Mouse (Mus musculus): Measurements from ENCODE around the gene Auh. TPM values are rescaled to one million over a fixed set of nuclear protein-coding genes. Genes with fewer than 3 reads are reported as not detected.
A peak's percentile ranks its signal among the peaks of the same experiment; 100 is the strongest.

Auh gene
- polyA plus RNA-seq, 1 experiment from 2014 or later, result 45.0 TPM

GRCm38 (mm10) chr13:52800687-52801341 is 128.7 kb downstream of the Auh start:
- H3K4me3 ChIP-seq (ENCODE audit: low read depth, low read length), result no peak overlapping the region
- H3K9ac ChIP-seq (ENCODE audit: low read depth, low read length), result no peak overlapping the region
- WGBS, result 37% methylated on average over 4 of the region's 4 CpGs
- ATAC-seq, result peak; percentile 25; the same call in 1 of the 2 replicates
- H3K27me3 ChIP-seq (replicated peaks; ENCODE audit: control insufficient read depth, insufficient read depth, low read length), result no peaks in the 10 kb centered on the region
- TF ChIP-seq CTCF (IDR thresholded peaks at IDR 0.05; ENCODE audit: low read depth), result no peak
- no peak overlapping the region for H3K27ac ChIP-seq (ENCODE audit: low read depth, low read length)
- peaks cover 9% of the 10 kb centered on the region for H3K4me1 ChIP-seq (replicated peaks; ENCODE audit: control insufficient read depth, insufficient read depth, low read length)
- no peaks in the 10 kb centered on the region for H3K9me3 ChIP-seq (ENCODE audit: control insufficient read depth)
- no peak overlapping the region for H3K4me2 ChIP-seq (replicated peaks; ENCODE audit: low read depth)
- H3K36me3 ChIP-seq (ENCODE audit: control insufficient read depth, insufficient read depth), result no peaks in the 10 kb centered on the region

GRCm38 (mm10) chr13:52800091-52800490 is 129.4 kb downstream of the Auh start:
- Histone ChIP-seq H3K9ac (ENCODE audit: low read depth, low read length) (no peak overlapping the region), H3K4me2 (replicated peaks; ENCODE audit: low read depth) (no peak overlapping the region), H3K27ac (ENCODE audit: low read depth, low read length) (no peak overlapping the region), H3K4me1 (replicated peaks; ENCODE audit: control insufficient read depth, insufficient read depth, low read length) (peaks cover 9% of the 10 kb centered on the region), H3K9me3 (ENCODE audit: control insufficient read depth) (no peaks in the 10 kb centered on the region), H3K4me3 (ENCODE audit: low read depth, low read length) (no peak overlapping the region), H3K27me3 (replicated peaks; ENCODE audit: control insufficient read depth, insufficient read depth, low read length) (no peaks in the 10 kb centered on the region), H3K36me3 (ENCODE audit: control insufficient read depth, insufficient read depth) (no peaks in the 10 kb centered on the region)
- WGBS, result 26% methylated on average over 2 of the region's 2 CpGs
- TF ChIP-seq CTCF (IDR thresholded peaks at IDR 0.05; ENCODE audit: low read depth), result no peak
- peak; percentile 67 for ATAC-seq

- TF ChIP-seq CTCF (IDR thresholded peaks at IDR 0.05; ENCODE audit: low read depth), result no peak
- no peaks in the 10 kb centered on the region for H3K4me1 ChIP-seq (replicated peaks; ENCODE audit: control insufficient read depth, insufficient read depth, low read length)
- no peak overlapping the region for H3K4me2 ChIP-seq (replicated peaks; ENCODE audit: low read depth)
- ATAC-seq, result no peak
- H3K9me3 ChIP-seq (ENCODE audit: control insufficient read depth), result no peaks in the 10 kb centered on the region
- 94% methylated on average over 4 of the region's 4 CpGs for WGBS
- H3K4me3 ChIP-seq (ENCODE audit: low read depth, low read length), result no peak overlapping the region
- no peak overlapping the region for H3K27ac ChIP-seq (ENCODE audit: low read depth, low read length)
- H3K36me3 ChIP-seq (ENCODE audit: control insufficient read depth, insufficient read depth), result no peaks in the 10 kb centered on the region
- no peak overlapping the region for H3K9ac ChIP-seq (ENCODE audit: low read depth, low read length)
- H3K27me3 ChIP-seq (replicated peaks; ENCODE audit: control insufficient read depth, insufficient read depth, low read length), result no peaks in the 10 kb centered on the region
These were observed 135.2 kb downstream of the Auh start for GRCm38 (mm10) chr13:52794232-52794631.

GRCm38 (mm10) chr13:52793434-52793989 is 136.0 kb downstream of the Auh start:
- Histone ChIP-seq H3K4me1 (replicated peaks; ENCODE audit: control insufficient read depth, insufficient read depth, low read length) (no peaks in the 10 kb centered on the region), H3K9me3 (ENCODE audit: control insufficient read depth) (no peaks in the 10 kb centered on the region), H3K27ac (ENCODE audit: low read depth, low read length) (no peak overlapping the region), H3K4me2 (replicated peaks; ENCODE audit: low read depth) (no peak overlapping the region), H3K27me3 (replicated peaks; ENCODE audit: control insufficient read depth, insufficient read depth, low read length) (no peaks in the 10 kb centered on the region), H3K4me3 (ENCODE audit: low read depth, low read length) (no peak overlapping the region), H3K9ac (ENCODE audit: low read depth, low read length) (no peak overlapping the region), H3K36me3 (ENCODE audit: control insufficient read depth, insufficient read depth) (no peaks in the 10 kb centered on the region)
- TF ChIP-seq CTCF (IDR thresholded peaks at IDR 0.05; ENCODE audit: low read depth), result no peak
- no peak for ATAC-seq
- 93% methylated on average over 13 of the region's 13 CpGs for WGBS

GRCm38 (mm10) chr13:52792242-52792844 is 137.1 kb downstream of the Auh start:
- 91% methylated on average over 9 of the region's 9 CpGs for WGBS
- Histone ChIP-seq H3K4me3 (ENCODE audit: low read depth, low read length) (no peak overlapping the region), H3K4me1 (replicated peaks; ENCODE audit: control insufficient read depth, insufficient read depth, low read length) (no peaks in the 10 kb centered on the region), H3K9me3 (ENCODE audit: control insufficient read depth) (no peaks in the 10 kb centered on the region), H3K4me2 (replicated peaks; ENCODE audit: low read depth) (no peak overlapping the region), H3K36me3 (ENCODE audit: control insufficient read depth, insufficient read depth) (no peaks in the 10 kb centered on the region), H3K27me3 (replicated peaks; ENCODE audit: control insufficient read depth, insufficient read depth, low read length) (no peaks in the 10 kb centered on the region), H3K27ac (ENCODE audit: low read depth, low read length) (no peak overlapping the region), H3K9ac (ENCODE audit: low read depth, low read length) (no peak overlapping the region)
- no peak for ATAC-seq
- no peak for TF ChIP-seq CTCF (IDR thresholded peaks at IDR 0.05; ENCODE audit: low read depth)

GRCm38 (mm10) chr13:52790894-52791293 is 138.6 kb downstream of the Auh start:
- Histone ChIP-seq H3K4me3 (ENCODE audit: low read depth, low read length) (no peak overlapping the region), H3K27ac (ENCODE audit: low read depth, low read length) (no peak overlapping the region), H3K9me3 (ENCODE audit: control insufficient read depth) (no peaks in the 10 kb centered on the region), H3K9ac (ENCODE audit: low read depth, low read length) (no peak overlapping the region), H3K36me3 (ENCODE audit: control insufficient read depth, insufficient read depth) (no peaks in the 10 kb centered on the region), H3K4me1 (replicated peaks; ENCODE audit: control insufficient read depth, insufficient read depth, low read length) (no peaks in the 10 kb centered on the region), H3K27me3 (replicated peaks; ENCODE audit: control insufficient read depth, insufficient read depth, low read length) (no peaks in the 10 kb centered on the region), H3K4me2 (replicated peaks; ENCODE audit: low read depth) (no peak overlapping the region)
- peak; percentile 59 for TF ChIP-seq CTCF (IDR thresholded peaks at IDR 0.05; ENCODE audit: low read depth)
- 84% methylated on average over 5 of the region's 5 CpGs for WGBS
- ATAC-seq, result no peak

Other genes with a start within 250 kb of the Auh start
- gene Nfil3, start 51.4 kb upstream of the Auh start, polyA plus RNA-seq (2015; fragmentation: Nextera tagmentation; extraction: Ambion mirVana), result 15.6 and 15.8 TPM in 2 replicates